Mouse (Mus musculus): ENCODE measurements around the gene Nat9. TPM values are rescaled to one million over a fixed set of nuclear protein-coding genes. Genes with fewer than 3 reads are reported as not detected.

Nat9 gene
- polyA plus RNA-seq, 1 experiment from 2014 or later = 21.0 TPM

GRCm38 (mm10) chr11:115167631-115168249 lies 19.9 kb downstream of the Nat9 start:
- H3K4me1 ChIP-seq (ENCODE audit: control insufficient read depth, insufficient read depth, low read length) = peaks cover 29% of the 10 kb centered on the region
- WGBS = 85% methylated on average over 8 of the region's 8 CpGs
- no peak for DNase-seq (ENCODE audit: low spot score)

GRCm38 (mm10) chr11:115166776-115167175 lies 20.9 kb downstream of the Nat9 start:
- Histone ChIP-seq H3K9me3 (ENCODE audit: control insufficient read depth, low read length) (no peaks in the 10 kb centered on the region), H3K4me2 (ENCODE audit: low read depth, severe bottlenecking) (no peak overlapping the region), H3K4me1 (ENCODE audit: control insufficient read depth, insufficient read depth, low read length) (peaks cover 23% of the 10 kb centered on the region), H3K36me3 (ENCODE audit: control insufficient read depth, insufficient read depth, low read length) (no peaks in the 10 kb centered on the region), H3K27ac (replicated peaks; ENCODE audit: low read depth, low read length) (no peak overlapping the region), H3K27me3 (ENCODE audit: control insufficient read depth, insufficient read depth, low read length) (peaks cover 16% of the 10 kb centered on the region), H3K4me3 (ENCODE audit: low read depth, low read length) (no peak overlapping the region), H3K9ac (ENCODE audit: low read length) (no peak overlapping the region)
- no peak for ATAC-seq (ENCODE audit: insufficient number of reproducible peaks, low FRiP score, low TSS enrichment, low read depth)
- WGBS = 70% methylated on average over 3 of the region's 3 CpGs
- no peak for DNase-seq (ENCODE audit: low spot score)

More at GRCm38 (mm10) chr11:115167631-115168249, 19.9 kb downstream of the Nat9 start:
- no peak overlapping the region for H3K9ac ChIP-seq (ENCODE audit: low read length)
- H3K4me2 ChIP-seq (ENCODE audit: low read depth, severe bottlenecking) = no peak overlapping the region
- no peaks in the 10 kb centered on the region for H3K36me3 ChIP-seq (ENCODE audit: control insufficient read depth, insufficient read depth, low read length)
- ATAC-seq (ENCODE audit: insufficient number of reproducible peaks, low FRiP score, low TSS enrichment, low read depth) = no peak
- no peaks in the 10 kb centered on the region for H3K9me3 ChIP-seq (ENCODE audit: control insufficient read depth, low read length)
- H3K27ac ChIP-seq (replicated peaks; ENCODE audit: low read depth, low read length) = no peak overlapping the region
- H3K4me3 ChIP-seq (ENCODE audit: low read depth, low read length) = no peak overlapping the region
- peaks cover 16% of the 10 kb centered on the region for H3K27me3 ChIP-seq (ENCODE audit: control insufficient read depth, insufficient read depth, low read length)

- WGBS = 0% methylated on average over 9 of the region's 9 CpGs
- Histone ChIP-seq H3K4me2 (ENCODE audit: low read depth, severe bottlenecking) (peak overlapping the region; percentile 74), H3K27ac (replicated peaks; ENCODE audit: low read depth, low read length) (no peak overlapping the region), H3K36me3 (ENCODE audit: control insufficient read depth, insufficient read depth, low read length) (no peaks in the 10 kb centered on the region), H3K9ac (ENCODE audit: low read length) (no peak overlapping the region), H3K4me1 (ENCODE audit: control insufficient read depth, insufficient read depth, low read length) (peaks cover 13% of the 10 kb centered on the region), H3K4me3 (ENCODE audit: low read depth, low read length) (peak overlapping the region; percentile 47), H3K9me3 (ENCODE audit: control insufficient read depth, low read length) (no peaks in the 10 kb centered on the region), H3K27me3 (ENCODE audit: control insufficient read depth, insufficient read depth, low read length) (peaks cover 18% of the 10 kb centered on the region)
- DNase-seq (ENCODE audit: low spot score) (no peak), ATAC-seq (ENCODE audit: insufficient number of reproducible peaks, low FRiP score, low TSS enrichment, low read depth) (no peak)
Measured at GRCm38 (mm10) chr11:115164976-115165374, 22.7 kb downstream of the Nat9 start.

DNA sequence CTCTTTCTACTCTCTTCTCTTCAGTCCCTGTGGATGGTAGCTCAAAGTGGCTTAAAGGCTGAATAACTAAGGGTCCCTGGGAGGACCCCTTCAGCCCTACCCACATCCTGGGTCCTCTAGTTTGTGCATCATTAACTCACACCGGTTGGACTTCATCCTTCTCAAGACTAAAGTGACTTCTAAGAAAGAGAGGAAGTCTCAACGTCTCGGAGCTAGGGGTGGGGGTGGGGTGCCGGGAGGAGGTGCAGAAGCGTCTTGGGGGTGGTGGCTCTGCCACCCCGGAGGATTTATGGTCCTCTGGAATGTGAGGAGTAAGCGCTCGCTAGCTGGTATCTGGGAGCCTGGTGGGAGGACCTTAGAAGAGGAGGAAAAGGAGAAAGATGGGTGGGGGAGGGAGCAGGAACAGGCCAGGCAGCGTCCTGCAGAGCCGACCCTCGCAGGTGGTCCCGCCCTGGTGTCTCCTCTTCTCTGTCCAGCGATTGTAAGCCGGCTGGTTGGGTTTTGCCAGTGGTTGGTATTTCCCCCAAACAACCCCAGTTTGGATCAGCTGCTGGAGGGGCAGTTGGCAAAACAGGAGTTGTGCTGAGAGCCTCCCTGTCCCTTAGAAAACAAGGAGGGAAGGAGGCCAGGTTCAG lies 23.2 kb downstream of the Nat9 start:
- Histone ChIP-seq H3K27ac (replicated peaks; ENCODE audit: low read depth, low read length) (no peak overlapping the region), H3K4me2 (ENCODE audit: low read depth, severe bottlenecking) (peak overlapping the region; percentile 74), H3K9ac (ENCODE audit: low read length) (no peak overlapping the region), H3K4me3 (ENCODE audit: low read depth, low read length) (peak overlapping the region; percentile 47), H3K27me3 (ENCODE audit: control insufficient read depth, insufficient read depth, low read length) (peaks cover 18% of the 10 kb centered on the region), H3K36me3 (ENCODE audit: control insufficient read depth, insufficient read depth, low read length) (no peaks in the 10 kb centered on the region), H3K4me1 (ENCODE audit: control insufficient read depth, insufficient read depth, low read length) (peaks cover 13% of the 10 kb centered on the region), H3K9me3 (ENCODE audit: control insufficient read depth, low read length) (no peaks in the 10 kb centered on the region)
- ATAC-seq (ENCODE audit: insufficient number of reproducible peaks, low FRiP score, low TSS enrichment, low read depth) (no peak), DNase-seq (ENCODE audit: low spot score) (no peak)
- 0% methylated on average over 14 of the region's 14 CpGs for WGBS

DNA sequence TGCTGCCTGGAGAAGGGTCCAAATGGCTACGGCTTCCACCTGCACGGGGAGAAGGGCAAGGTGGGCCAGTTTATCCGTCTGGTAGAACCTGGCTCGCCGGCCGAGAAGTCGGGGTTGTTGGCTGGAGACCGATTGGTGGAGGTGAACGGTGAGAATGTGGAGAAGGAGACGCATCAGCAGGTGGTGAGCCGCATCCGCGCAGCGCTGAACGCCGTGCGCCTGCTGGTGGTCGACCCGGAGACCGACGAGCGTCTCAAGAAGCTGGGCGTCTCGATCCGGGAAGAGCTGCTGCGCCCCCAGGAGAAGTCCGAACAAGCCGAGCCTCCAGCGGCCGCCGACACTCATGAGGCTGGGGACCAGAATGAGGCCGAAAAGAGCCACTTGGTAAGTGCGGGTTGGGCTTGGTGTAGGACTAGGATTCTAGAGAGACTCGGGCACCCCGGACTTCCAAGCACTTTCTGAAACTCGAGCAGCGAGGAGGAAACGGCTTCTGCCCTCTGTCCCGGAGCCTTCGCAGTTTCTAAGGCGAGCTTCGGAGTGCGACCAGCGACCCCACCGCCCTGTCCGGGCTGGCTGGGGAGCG lies 24.0 kb downstream of the Nat9 start:
- Histone ChIP-seq H3K27me3 (ENCODE audit: control insufficient read depth, insufficient read depth, low read length) (peaks cover 18% of the 10 kb centered on the region), H3K4me2 (ENCODE audit: low read depth, severe bottlenecking) (peak overlapping the region; percentile 74), H3K9me3 (ENCODE audit: control insufficient read depth, low read length) (no peaks in the 10 kb centered on the region), H3K4me3 (ENCODE audit: low read depth, low read length) (peak overlapping the region; percentile 47), H3K4me1 (ENCODE audit: control insufficient read depth, insufficient read depth, low read length) (peaks cover 13% of the 10 kb centered on the region), H3K9ac (ENCODE audit: low read length) (0 out of 2 replicates have a peak overlapping the region, but pooled peaks have one; percentile 8), H3K27ac (replicated peaks; ENCODE audit: low read depth, low read length) (no peak overlapping the region), H3K36me3 (ENCODE audit: control insufficient read depth, insufficient read depth, low read length) (no peaks in the 10 kb centered on the region)
- ATAC-seq (ENCODE audit: insufficient number of reproducible peaks, low FRiP score, low TSS enrichment, low read depth) (no peak), DNase-seq (ENCODE audit: low spot score) (peak; percentile 66)
- 0% methylated on average over 47 of the region's 47 CpGs for WGBS

- H3K9ac ChIP-seq (ENCODE audit: low read length) = 0 out of 2 replicates have a peak within 1 kb of the TSS, but pooled peaks have one; percentile 9
- DNase-seq (ENCODE audit: low spot score) (peak; percentile 97), ATAC-seq (ENCODE audit: insufficient number of reproducible peaks, low FRiP score, low TSS enrichment, low read depth) (peak; percentile 95)
- no peaks in the 10 kb centered on the region for H3K9me3 ChIP-seq (ENCODE audit: control insufficient read depth, low read length)
- peaks cover 16% of the 10 kb centered on the region for H3K4me1 ChIP-seq (ENCODE audit: control insufficient read depth, insufficient read depth, low read length)
- H3K27me3 ChIP-seq (ENCODE audit: control insufficient read depth, insufficient read depth, low read length) = peaks cover 18% of the 10 kb centered on the region
- H3K4me3 ChIP-seq (ENCODE audit: low read depth, low read length) = peak within 1 kb of the TSS; percentile 47
- H3K27ac ChIP-seq (replicated peaks; ENCODE audit: low read depth, low read length) = no peak within 1 kb of the TSS
- WGBS = under 1% methylated on average over 47 of the region's 47 CpGs
- H3K36me3 ChIP-seq (ENCODE audit: control insufficient read depth, insufficient read depth, low read length) = no peaks in the 10 kb centered on the region
- peak within 1 kb of the TSS; percentile 74 for H3K4me2 ChIP-seq (ENCODE audit: low read depth, severe bottlenecking)
Measured at GRCm38 (mm10) chr11:115162832-115163480, 24.7 kb downstream of the Nat9 start, which contains the start of gene Slc9a3r1. Gene Slc9a3r1, plus strand, starts transcription at chr11:115163341.

DNA sequence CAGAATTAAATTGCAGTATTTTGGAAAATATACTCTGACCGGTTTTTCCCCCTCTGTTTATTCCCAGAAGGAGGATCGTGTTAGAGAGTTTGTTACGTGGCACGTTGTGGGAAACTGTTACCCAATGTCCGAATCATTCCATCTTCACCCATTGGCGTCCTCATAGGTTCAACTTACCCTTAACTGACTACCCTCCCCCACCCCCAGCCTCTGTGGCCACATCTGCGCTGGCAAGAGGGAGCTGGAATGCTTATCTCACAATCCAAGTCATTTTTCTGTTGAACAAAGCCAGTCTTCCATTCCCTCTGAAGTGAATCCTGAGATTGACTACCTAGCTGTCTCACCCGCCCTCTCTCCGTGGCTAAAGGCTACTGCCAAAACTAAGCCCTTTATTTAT lies 25.5 kb downstream of the Nat9 start:
- H3K4me3 ChIP-seq (ENCODE audit: low read depth, low read length) = no peak overlapping the region; the same call in 1 of the 2 replicates
- no peak overlapping the region for H3K9ac ChIP-seq (ENCODE audit: low read length)
- H3K4me2 ChIP-seq (ENCODE audit: low read depth, severe bottlenecking) = peak overlapping the region; percentile 74; the same call in 1 of the 2 replicates
- 28% methylated on average over 9 of the region's 9 CpGs for WGBS
- no peaks in the 10 kb centered on the region for H3K9me3 ChIP-seq (ENCODE audit: control insufficient read depth, low read length)
- peaks cover 19% of the 10 kb centered on the region for H3K4me1 ChIP-seq (ENCODE audit: control insufficient read depth, insufficient read depth, low read length)
- ATAC-seq (ENCODE audit: insufficient number of reproducible peaks, low FRiP score, low TSS enrichment, low read depth) (no peak), DNase-seq (ENCODE audit: low spot score) (no peak)
- H3K27me3 ChIP-seq (ENCODE audit: control insufficient read depth, insufficient read depth, low read length) = peaks cover 18% of the 10 kb centered on the region
- no peak overlapping the region for H3K27ac ChIP-seq (replicated peaks; ENCODE audit: low read depth, low read length)
- no peaks in the 10 kb centered on the region for H3K36me3 ChIP-seq (ENCODE audit: control insufficient read depth, insufficient read depth, low read length)

DNA sequence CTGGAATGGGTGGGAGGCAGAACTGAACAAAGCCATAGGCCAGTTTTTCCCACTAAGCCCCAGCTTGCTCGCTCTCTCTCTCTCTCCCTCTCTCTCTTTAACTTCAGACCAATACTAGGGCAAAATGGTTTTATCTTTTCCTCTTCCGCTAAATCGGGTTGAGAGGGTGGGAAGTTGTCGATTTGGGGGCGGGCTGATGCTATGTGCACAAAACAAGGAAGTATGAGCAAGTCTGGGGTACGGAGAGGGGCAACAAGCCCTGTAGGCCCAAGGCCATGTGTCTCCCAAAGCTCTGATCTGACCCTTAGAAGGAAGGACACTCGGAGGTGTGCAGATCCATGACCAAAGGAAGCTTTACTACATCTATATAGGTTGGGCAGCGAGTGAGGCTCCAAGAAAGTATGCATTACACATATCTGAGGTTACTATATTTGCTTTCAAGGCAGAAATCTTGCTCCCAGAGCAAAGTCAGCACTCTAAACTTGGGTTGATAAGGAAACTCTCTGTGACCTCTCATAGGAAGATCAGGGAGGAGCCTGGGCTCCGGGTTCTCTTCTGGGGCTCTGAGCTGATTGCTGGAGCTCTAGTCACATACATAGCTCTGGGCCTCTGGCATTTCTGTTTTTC lies 26.0 kb downstream of the Nat9 start:
- no peak for DNase-seq (ENCODE audit: low spot score)
- no peak overlapping the region for H3K9ac ChIP-seq (ENCODE audit: low read length)
- H3K4me1 ChIP-seq (ENCODE audit: control insufficient read depth, insufficient read depth, low read length) = peaks cover 19% of the 10 kb centered on the region
- no peak overlapping the region for H3K4me2 ChIP-seq (ENCODE audit: low read depth, severe bottlenecking)
- H3K27me3 ChIP-seq (ENCODE audit: control insufficient read depth, insufficient read depth, low read length) = peaks cover 21% of the 10 kb centered on the region
- ATAC-seq (ENCODE audit: insufficient number of reproducible peaks, low FRiP score, low TSS enrichment, low read depth) = no peak
- 70% methylated on average over 9 of the region's 9 CpGs for WGBS
- H3K9me3 ChIP-seq (ENCODE audit: control insufficient read depth, low read length) = no peaks in the 10 kb centered on the region
- no peaks in the 10 kb centered on the region for H3K36me3 ChIP-seq (ENCODE audit: control insufficient read depth, insufficient read depth, low read length)
- no peak overlapping the region for H3K4me3 ChIP-seq (ENCODE audit: low read depth, low read length)
- no peak overlapping the region for H3K27ac ChIP-seq (replicated peaks; ENCODE audit: low read depth, low read length)

Data from limb, embryonic 11.5 days (tissue).